Mouse (Mus musculus): ENCODE measurements around the gene Ltf. TPM values are rescaled to one million over a fixed set of nuclear protein-coding genes. Genes with fewer than 3 reads are reported as not detected.

The Ltf gene
- total and polyA plus RNA-seq, 3 experiments, result 0.11 TPM; not detected in 2

- Histone ChIP-seq H3K4me3 (ENCODE audit: control insufficient read depth in 1 of 2, insufficient read depth in 1 of 2, low read depth in 2 of 2, low read length in 2 of 2) (no peak overlapping the region), H3K4me1 (ENCODE audit: control insufficient read depth in 1 of 2, insufficient read depth in 2 of 2, low read length in 2 of 2) (peaks cover 0 to 17% of the 10 kb centered on the region in 2 experiments; a peak in 3 of 4 replicates), H3K27ac (ENCODE audit: control insufficient read depth, low read depth, low read length) (no peak overlapping the region), H3K27me3 (ENCODE audit: control insufficient read depth in 1 of 2, insufficient read depth in 2 of 2, low read length in 2 of 2) (no peaks in the 10 kb centered on the region), H3K79me2 (ENCODE audit: control insufficient read depth, insufficient read depth, low read length, poor library complexity) (no peaks in the 10 kb centered on the region), H3K9me3 (replicated peaks; ENCODE audit: insufficient read depth, low read length) (no peaks in the 10 kb centered on the region), H3K36me3 (ENCODE audit: control insufficient read depth in 1 of 2, insufficient read depth in 2 of 2, low read length in 2 of 2) (peaks cover 0 to 2% of the 10 kb centered on the region in 2 experiments; a peak in 1 of 4 replicates), H3K9ac (ENCODE audit: control insufficient read depth, low read depth, low read length, poor library complexity, severe bottlenecking) (no peak overlapping the region)
- peak; percentile 35 for DNase-seq (ENCODE audit: low read depth, low spot score)
- TF ChIP-seq SMC3 (IDR thresholded peaks at IDR 0.05; ENCODE audit: low read depth, low read length), result no peak
- TF ChIP-seq MEF2A (IDR thresholded peaks at IDR 0.05; ENCODE audit: extremely low read depth, insufficient replicate concordance, low read depth, low read length, poor library complexity, severe bottlenecking), result no peak
- no peak for TF ChIP-seq POLR2AphosphoS2 (IDR thresholded peaks at IDR 0.05; ENCODE audit: low read length)
These were observed 43.8 kb downstream of the Ltf start for GRCm38 (mm10) chr9:111062840-111063239.

- no peak for DNase-seq (ENCODE audit: low read depth, low spot score)
- H3K27me3 ChIP-seq (ENCODE audit: control insufficient read depth in 1 of 2, insufficient read depth in 2 of 2, low read length in 2 of 2), result no peaks in the 10 kb centered on the region
- H3K4me3 ChIP-seq (ENCODE audit: control insufficient read depth in 1 of 2, insufficient read depth in 1 of 2, low read depth in 2 of 2, low read length in 2 of 2), result no peak overlapping the region
- H3K9ac ChIP-seq (ENCODE audit: control insufficient read depth, low read depth, low read length, poor library complexity, severe bottlenecking), result no peak overlapping the region
- no peaks in the 10 kb centered on the region for H3K79me2 ChIP-seq (ENCODE audit: control insufficient read depth, insufficient read depth, low read length, poor library complexity)
- no peaks in the 10 kb centered on the region for H3K36me3 ChIP-seq (ENCODE audit: control insufficient read depth in 1 of 2, insufficient read depth in 2 of 2, low read length in 2 of 2)
- H3K27ac ChIP-seq (ENCODE audit: control insufficient read depth, low read depth, low read length), result no peak overlapping the region
- H3K4me1 ChIP-seq (ENCODE audit: control insufficient read depth in 1 of 2, insufficient read depth in 2 of 2, low read length in 2 of 2), result peaks cover 0 to 6% of the 10 kb centered on the region in 2 experiments; a peak in 2 of 4 replicates
- TF ChIP-seq SIN3A (IDR thresholded peaks at IDR 0.05; ENCODE audit: low read length) (no peak), MYB (IDR thresholded peaks at IDR 0.05; ENCODE audit: low read depth, low read length) (no peak), TAL1 (IDR thresholded peaks at IDR 0.05; ENCODE audit: low read length) (no peak), MYC (IDR thresholded peaks at IDR 0.05; ENCODE audit: low read depth, low read length) (no peak), NRF1 (IDR thresholded peaks at IDR 0.05; ENCODE audit: insufficient read depth, low read depth, low read length, poor library complexity, severe bottlenecking) (no peak), RCOR1 (IDR thresholded peaks at IDR 0.05; ENCODE audit: low read depth, low read length) (no peak), E2F4 (IDR thresholded peaks at IDR 0.05; ENCODE audit: borderline replicate concordance, low read depth, low read length) (no peak), CTCF (IDR thresholded peaks at IDR 0.05 in 2 of 3, conservative IDR thresholded peaks at IDR 0.05 in 1 of 3; ENCODE audit: control insufficient read depth in 1 of 3, insufficient read depth in 1 of 3, low read depth in 2 of 3, low read length in 3 of 3, poor library complexity in 1 of 3, severe bottlenecking in 1 of 3) (no peak), JUND (IDR thresholded peaks at IDR 0.05; ENCODE audit: low read depth, low read length) (no peak), MAZ (IDR thresholded peaks at IDR 0.05; ENCODE audit: low read depth, low read length) (no peak)
- H3K9me3 ChIP-seq (replicated peaks; ENCODE audit: insufficient read depth, low read length), result no peaks in the 10 kb centered on the region
These were observed 48.0 kb downstream of the Ltf start for GRCm38 (mm10) chr9:111067052-111067451.

- no peaks in the 10 kb centered on the region for H3K9me3 ChIP-seq (replicated peaks; ENCODE audit: insufficient read depth, low read length)
- peak; percentile 74 for DNase-seq (ENCODE audit: low read depth, low spot score)
- no peaks in the 10 kb centered on the region for H3K79me2 ChIP-seq (ENCODE audit: control insufficient read depth, insufficient read depth, low read length, poor library complexity)
- TF ChIP-seq ZKSCAN1 (IDR thresholded peaks at IDR 0.05; ENCODE audit: low read depth, low read length) (no peak), MYC (IDR thresholded peaks at IDR 0.05; ENCODE audit: low read depth, low read length) (0 out of 2 replicates have a peak, but pooled peaks have one; percentile 25), TCF12 (IDR thresholded peaks at IDR 0.05; ENCODE audit: low read depth, low read length) (no peak), NRF1 (IDR thresholded peaks at IDR 0.05; ENCODE audit: insufficient read depth, low read depth, low read length, poor library complexity, severe bottlenecking) (no peak), MXI1 (IDR thresholded peaks at IDR 0.05; ENCODE audit: low read depth, low read length) (no peak), POLR2AphosphoS2 (IDR thresholded peaks at IDR 0.05; ENCODE audit: low read length) (no peak), JUND (IDR thresholded peaks at IDR 0.05; ENCODE audit: low read depth, low read length) (no peak), RCOR1 (IDR thresholded peaks at IDR 0.05; ENCODE audit: low read depth, low read length) (no peak), ETS1 (IDR thresholded peaks at IDR 0.05; ENCODE audit: low read depth, low read length) (no peak), UBTF (IDR thresholded peaks at IDR 0.05; ENCODE audit: borderline replicate concordance, insufficient read depth, low read depth, low read length) (no peak), ZC3H11A (IDR thresholded peaks at IDR 0.05; ENCODE audit: low read depth, low read length) (peak; percentile 52; the same call in 1 of the 2 replicates), SMC3 (IDR thresholded peaks at IDR 0.05; ENCODE audit: low read depth, low read length) (peak; percentile 73), RAD21 (IDR thresholded peaks at IDR 0.05; ENCODE audit: low read depth, low read length) (peak; percentile 84), USF1 (IDR thresholded peaks at IDR 0.05; ENCODE audit: low read depth, low read length) (no peak), EP300 (IDR thresholded peaks at IDR 0.05; ENCODE audit: low read depth in 1 of 2, low read length in 2 of 2) (no peak), ZNF384 (IDR thresholded peaks at IDR 0.05; ENCODE audit: low read depth, low read length) (no peak), TBP (IDR thresholded peaks at IDR 0.05; ENCODE audit: low read depth, low read length) (no peak), MAX (IDR thresholded peaks at IDR 0.05; ENCODE audit: low read length) (no peak)
These were observed 51.5 kb downstream of the Ltf start for GRCm38 (mm10) chr9:111070546-111070961.

More at GRCm38 (mm10) chr9:111070546-111070961, 51.5 kb downstream of the Ltf start:
- Histone ChIP-seq H3K4me1 (ENCODE audit: control insufficient read depth in 1 of 2, insufficient read depth in 2 of 2, low read length in 2 of 2) (no peaks in the 10 kb centered on the region), H3K4me3 (ENCODE audit: control insufficient read depth in 1 of 2, insufficient read depth in 1 of 2, low read depth in 2 of 2, low read length in 2 of 2) (no peak overlapping the region), H3K9ac (ENCODE audit: control insufficient read depth, low read depth, low read length, poor library complexity, severe bottlenecking) (no peak overlapping the region), H3K27ac (ENCODE audit: control insufficient read depth, low read depth, low read length) (no peak overlapping the region), H3K36me3 (ENCODE audit: control insufficient read depth in 1 of 2, insufficient read depth in 2 of 2, low read length in 2 of 2) (no peaks in the 10 kb centered on the region), H3K27me3 (ENCODE audit: control insufficient read depth in 1 of 2, insufficient read depth in 2 of 2, low read length in 2 of 2) (no peaks in the 10 kb centered on the region)

Measured in MEL (cell line).